Mouse (Mus musculus) liver, embryonic 14.5 days (tissue): ENCODE measurements at regions not wholly inside any gene's neighbourhood (a gene's known extent, or its start where the extent isn't known, plus 50 kb on each side); places are given as distances from the start of the nearest gene placed in this dataset.

Experiments
- CTCF ChIP-seq: IDR thresholded peaks from 2 replicates; pipeline ENCODE4 v1.5.1; 2016; ENCODE audit warnings: antibody characterized with exemption, low read depth, control low read depth
- EP300 ChIP-seq: IDR thresholded peaks from 2 replicates; pipeline ENCODE4 v1.6.1; 2016; ENCODE audit warnings: antibody characterized with exemption, low read depth

- TF ChIP-seq CTCF (no peak), EP300 (no peak)
Observed at GRCm38 (mm10) chr13:58480388-58480927, 77.3 kb upstream of the Hnrnpk start.
